Mouse (Mus musculus) lung, postnatal 10 days (tissue): ENCODE measurements at regions not wholly inside any gene's neighbourhood (a gene's known extent, or its start where the extent isn't known, plus 50 kb on each side); places are given as distances from the start of the nearest gene placed in this dataset.

Experiments
- DNase-seq: peaks from one replicate; pipeline ENCODE4 v3.0.0; 2021

- DNase-seq, result no peak
Observed at GRCm38 (mm10) chr19:23089761-23090514, 51.1 kb upstream of the Klf9 start.
